Mouse (Mus musculus) kidney, postnatal 36 days (tissue): Measurements from ENCODE around the gene Adprhl1.

Experiments used
- DNase-seq, 2 experiments: peaks; one replicate each; pipeline ENCODE4 v3.0.0; 2021 to 2022; ENCODE audit warnings: mixed read lengths in 2 of 2

The Adprhl1 gene

DNA sequence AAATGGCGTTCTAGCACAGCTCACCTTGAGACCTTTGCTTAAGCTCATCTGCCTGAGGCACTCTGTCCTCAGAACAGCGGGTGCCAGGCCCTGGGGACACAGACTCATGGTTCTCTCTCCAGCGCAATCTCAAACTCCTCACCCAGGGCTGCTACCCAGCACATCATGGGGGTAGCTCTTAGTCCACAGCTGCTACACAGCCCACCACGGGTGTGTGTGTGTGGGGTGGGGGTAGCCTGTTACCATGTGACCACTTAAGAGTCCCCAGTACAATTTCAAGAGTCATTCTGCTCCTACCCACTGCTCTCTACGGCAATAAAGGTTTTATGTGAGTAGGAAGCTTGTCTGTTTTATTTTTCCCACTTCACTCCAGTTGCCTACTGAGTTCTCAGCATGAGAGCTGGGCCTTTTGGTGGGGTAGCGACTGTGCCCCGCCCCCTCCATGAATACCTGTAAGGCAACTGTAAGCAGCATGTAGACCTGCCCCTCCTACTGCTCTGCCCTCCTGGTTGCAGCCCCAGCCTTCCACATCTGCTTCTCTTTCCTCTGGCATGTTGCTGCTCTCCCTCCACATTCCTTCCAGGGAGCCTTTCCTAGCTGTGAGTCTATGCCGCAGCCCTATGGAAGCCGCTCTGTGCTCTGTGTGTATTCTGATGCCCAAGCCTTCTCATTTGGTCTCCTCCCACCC lies 24.9 kb downstream of the Adprhl1 start:
- no peak for DNase-seq

DNA sequence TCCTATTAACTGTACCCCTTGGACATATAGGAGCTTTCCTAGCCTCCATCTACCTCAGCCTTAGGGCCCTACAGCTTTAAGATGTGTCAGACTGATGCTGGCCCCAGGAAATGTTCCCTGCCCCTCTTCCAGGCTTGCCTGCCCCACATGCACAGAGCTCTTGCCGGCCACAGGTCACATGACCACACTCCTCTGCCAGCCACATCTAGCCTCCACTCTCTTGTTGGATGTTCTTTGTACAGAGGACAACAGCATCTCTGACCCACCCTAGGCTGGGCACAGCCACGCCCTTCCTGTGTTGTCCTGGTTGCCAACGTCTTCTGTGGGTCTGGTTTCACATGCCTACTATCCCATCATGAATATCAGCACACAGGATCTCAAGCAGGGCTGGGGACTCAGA lies 26.8 kb downstream of the Adprhl1 start:
- DNase-seq, result no peak

DNA sequence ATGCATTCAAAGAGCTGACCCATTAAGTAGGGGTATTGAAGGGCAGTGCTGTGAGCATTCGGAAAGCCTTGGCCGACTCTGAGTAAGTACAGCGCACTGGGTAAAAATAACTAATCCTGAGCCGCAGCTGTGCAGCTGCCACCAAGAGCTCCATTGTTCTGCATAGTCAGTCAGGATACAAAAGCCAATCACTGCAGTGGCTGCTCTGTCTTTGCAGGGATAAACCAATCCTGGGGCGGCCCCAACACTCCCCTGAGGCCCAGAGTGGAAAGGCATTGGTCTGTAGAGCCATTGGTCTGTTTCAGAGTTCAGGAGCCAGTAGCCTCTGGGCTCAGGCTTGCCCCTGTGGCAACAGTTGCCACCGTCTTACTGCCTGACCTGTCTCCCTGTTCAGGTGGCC lies 27.7 kb downstream of the Adprhl1 start:
- no peak for DNase-seq

DNA sequence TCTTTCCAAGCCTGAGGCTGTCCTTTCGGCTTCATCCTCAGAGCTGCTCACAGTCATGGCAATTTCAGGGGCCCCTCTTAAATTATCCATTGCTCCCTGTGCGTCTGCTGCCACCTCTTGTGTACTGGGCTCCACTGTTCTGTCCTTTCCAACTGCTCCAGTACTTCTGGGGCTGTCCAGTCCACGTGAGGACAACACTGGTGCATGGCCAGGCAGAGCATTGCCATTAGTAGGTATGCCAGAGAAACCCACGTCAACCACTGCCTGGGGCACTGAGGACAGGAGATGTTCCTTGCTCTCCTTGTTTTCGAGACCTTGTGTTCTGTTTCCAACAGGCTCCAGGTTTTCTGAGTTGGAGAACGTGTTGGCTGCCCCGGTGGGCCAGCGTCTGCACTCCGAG lies 29.5 kb downstream of the Adprhl1 start:
- no peak for DNase-seq

DNA sequence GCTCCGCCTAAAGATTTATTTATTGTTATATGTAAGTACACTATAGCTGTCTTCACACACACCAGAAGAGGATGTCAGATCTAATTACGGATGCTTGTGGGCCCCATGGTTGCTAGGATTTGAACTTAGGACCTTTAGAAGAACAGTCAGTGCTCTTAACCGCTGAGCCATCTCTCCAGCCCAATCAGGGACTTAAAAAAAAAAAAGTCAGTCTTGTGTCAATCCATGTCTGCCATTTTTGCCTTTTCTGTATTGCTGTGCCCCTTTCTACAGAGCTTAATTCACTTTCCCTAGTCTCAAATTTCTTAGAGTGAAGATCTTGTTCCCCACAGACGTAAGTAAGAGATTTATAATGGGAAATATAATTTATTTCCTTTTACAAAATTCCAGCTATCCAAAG lies 35.5 kb downstream of the Adprhl1 start:
- no peak for DNase-seq

DNA sequence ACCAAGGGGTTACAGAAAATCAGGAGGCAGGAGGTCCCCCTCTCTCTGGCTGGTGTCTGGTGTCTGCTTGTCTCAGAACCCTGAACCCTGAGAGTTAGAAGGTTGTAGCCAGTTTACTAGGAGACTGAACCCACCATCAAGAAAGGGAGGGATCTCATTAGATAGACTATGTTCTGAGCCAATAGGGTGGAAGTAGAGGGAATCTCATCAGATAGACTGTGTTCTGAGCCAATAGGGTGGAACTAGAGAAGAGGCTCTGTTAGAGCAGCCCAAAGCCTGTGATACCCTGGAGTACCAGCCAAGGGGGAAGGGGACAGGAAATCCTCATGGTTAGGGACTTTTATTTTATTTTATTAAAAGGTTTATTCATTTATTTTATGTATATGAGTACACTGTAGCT lies 36.0 kb downstream of the Adprhl1 start:
- DNase-seq, result no peak

DNA sequence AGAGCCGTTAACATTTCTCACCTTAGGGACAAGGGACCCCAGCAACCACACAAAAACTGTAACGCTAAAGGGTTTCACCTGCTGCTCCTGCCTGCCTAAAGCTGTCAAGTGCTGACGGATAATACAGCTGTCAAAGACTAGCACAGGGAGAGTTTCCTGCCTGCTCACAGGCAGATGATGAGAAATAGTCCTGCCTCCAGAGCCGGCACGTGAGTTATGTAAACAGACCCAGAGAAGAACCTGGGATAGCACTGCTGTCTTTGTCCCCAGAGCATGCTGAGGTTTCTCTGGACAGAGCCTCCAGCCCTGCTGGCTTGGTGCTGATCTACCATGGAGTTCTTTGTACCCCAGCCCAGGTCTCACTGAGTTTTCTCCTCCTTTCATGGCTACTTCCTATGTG lies 36.9 kb downstream of the Adprhl1 start:
- DNase-seq, result no peak

DNA sequence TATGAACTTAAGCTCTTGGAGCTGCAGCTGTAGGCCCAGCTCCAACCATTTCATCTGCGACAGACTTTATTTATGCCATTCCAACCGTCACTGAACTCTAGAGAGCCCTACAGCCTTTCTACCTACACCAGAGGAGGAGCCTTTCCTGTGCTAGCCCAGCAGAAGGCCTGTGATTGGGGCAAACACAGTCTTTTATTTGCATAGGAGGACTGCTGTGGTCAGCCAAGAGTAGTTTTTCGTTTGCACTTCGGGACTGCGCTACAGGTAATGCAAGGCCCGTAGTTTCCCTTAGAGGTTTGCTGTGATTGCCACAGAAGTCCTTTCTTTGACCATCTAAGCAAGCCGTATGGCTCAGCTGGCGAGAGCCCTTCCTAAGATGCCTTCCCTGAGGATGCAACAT lies 37.6 kb downstream of the Adprhl1 start:
- no peak for DNase-seq

DNA sequence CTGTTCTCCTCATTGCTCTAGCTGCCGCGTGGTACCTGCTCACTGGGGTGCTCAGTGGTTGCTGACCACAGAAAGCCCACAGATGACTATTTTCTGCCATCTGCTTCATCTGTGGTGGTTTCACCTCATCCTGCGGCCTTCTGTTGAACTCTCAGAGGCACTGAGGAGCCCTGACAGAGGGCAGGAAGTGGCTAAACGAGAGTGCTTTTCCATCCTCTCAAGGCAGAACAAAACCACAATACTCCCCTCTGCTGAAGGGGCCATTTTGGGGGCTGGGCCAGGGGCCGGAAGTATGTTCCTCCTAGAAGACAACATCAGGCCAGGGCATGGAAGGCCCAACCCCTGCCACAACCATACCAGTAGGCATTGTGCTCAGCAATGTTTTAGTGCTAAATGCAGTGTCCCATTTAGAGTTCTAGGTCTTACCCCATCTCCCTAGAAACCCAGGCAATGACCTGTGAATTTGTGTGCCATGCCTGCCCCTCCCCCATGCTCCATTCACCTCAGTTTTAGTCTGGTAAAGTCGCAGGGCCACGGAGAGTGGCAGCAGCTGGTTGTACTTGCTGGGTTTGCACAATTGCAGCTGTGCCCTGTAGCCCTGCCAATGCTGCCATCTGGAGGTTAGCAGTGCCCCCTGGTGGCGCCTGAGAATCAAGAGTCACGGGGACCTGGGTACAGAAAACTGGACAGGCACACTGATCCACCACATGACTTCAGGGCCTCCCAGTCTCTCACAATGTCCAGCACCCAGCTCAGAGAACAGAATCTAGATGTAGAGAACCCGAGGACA lies 40.3 kb downstream of the Adprhl1 start:
- DNase-seq, result peak; percentile 90 to 96

DNA sequence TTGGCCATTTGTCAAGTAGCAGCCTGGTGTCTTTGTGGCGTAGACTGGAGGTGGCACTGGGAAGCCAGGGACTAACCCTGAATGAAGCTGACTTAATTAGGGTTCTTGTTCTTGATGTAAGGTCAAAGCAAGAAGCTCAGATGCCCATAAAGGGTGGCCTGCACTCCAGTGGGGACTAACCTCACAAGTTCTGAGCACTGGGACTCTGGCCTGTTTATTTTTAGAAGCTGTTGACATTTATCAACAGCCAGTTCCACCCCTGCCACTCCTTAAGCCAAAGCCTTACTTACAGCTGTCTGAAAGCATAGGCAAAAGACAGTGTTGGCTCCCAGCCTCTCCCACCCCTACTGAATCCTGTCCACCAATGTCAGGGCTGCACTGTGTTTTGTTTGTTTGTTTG lies 44.2 kb downstream of the Adprhl1 start:
- no peak for DNase-seq

DNA sequence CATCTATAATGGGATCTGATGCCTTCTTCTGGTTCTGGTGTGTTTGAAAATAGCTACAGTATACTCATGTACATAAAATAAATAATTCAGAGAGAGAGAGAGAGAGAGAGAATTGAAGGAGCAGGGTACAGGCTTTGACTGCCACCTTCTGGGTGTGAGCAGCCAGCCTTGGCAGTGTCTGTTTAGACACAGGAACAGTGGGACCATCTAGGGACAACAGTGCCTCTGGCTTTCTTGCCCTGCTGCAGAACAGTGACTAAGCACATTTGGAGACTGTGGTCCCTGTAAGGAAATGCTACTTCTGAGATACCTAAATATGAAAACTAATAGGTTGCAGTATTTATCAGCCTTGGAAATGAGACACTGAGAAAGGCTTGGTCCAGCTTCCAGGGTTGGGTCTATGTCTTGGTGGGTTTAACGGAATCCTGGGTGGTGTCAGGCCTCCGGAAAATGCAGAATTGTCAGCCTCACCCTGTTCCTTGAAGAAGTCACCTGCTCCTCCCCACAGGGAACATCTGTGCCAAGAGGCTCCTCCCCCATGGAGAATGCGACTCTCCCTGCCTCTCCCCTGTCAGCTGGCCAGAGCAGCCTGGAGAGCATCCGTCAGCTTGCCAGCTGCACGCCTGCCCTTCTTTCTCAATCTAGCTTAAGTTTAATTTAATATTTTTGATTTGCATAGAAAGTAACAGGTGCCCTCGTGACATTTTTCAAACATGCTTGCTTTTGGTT lies 45.2 kb downstream of the Adprhl1 start:
- DNase-seq, result peak; percentile 49 to 56

DNA sequence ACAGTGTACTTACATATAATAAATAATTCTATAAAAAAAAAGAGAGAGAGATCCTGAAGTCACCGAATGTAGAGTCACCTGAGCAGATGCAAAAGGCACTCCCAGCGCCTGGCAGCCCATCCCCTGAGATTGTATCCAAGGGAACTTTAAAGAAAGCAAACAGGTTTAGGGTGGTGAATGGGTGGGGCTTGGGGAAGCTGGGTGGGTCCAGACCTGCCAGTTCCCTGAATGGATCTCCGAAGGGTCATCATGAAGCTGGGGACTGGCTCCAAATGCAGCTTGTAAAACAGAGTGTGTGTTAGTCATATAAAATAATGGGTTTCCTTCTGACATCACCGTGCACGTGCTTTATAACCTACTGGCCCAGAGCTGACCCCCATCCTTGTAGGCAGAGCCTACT lies 47.7 kb downstream of the Adprhl1 start:
- no peak for DNase-seq

DNA sequence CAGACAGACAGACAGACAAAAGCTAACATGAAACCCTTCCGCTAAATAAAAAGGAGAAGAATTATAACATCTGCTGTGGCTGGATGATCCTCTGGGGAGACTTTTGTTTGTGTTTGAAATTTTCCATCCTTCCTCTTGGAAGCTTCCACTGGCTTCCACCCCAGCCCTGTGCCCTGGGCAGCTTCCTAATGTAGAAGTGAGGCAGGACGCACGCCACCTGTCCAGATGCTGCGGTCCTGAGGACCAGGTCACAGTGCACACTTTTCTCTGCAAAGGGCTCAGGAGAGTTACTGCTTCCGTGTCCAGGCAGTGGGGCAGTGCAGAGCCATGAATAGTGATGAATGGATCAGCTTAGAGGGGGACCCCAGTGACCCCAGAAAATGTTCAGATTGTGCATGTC lies 48.7 kb downstream of the Adprhl1 start:
- DNase-seq, result no peak

DNA sequence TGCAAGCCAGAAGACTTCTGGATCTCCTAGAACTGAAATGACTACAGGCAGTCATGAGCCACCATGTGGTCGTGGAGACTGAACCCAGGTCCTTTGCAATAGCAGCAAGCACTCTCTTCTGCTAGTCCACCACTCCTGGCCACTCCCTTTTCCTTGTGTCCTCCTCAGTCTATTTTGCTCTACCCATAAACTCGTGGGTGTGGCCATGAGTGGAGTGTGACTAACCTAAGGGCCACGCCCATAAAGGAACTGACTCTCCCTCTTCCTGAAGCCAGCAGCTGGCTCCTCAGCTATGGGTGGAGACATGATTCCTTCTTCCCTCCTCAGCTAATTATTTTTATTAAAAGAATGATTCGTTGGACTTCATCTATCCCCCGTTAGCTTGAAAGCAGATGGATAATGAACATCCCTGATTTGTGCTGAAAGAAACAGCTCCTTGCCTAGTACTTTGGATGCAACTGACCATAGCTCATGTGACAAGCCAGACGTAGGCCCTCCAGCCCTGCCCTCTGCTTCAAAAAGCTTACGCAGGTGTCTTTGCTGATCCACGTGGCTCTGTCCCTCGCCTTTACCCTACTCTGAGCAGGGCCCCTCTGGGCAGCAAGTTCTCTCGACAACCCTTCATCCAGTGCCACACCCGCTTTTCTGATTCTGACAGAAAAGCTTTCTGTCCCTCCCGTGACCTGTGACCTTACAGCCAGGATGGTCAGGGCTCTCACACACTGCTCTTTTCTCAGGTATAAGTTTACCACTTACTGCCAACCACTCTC lies 49.4 kb downstream of the Adprhl1 start:
- DNase-seq, result peak; percentile 55 to 60

DNA sequence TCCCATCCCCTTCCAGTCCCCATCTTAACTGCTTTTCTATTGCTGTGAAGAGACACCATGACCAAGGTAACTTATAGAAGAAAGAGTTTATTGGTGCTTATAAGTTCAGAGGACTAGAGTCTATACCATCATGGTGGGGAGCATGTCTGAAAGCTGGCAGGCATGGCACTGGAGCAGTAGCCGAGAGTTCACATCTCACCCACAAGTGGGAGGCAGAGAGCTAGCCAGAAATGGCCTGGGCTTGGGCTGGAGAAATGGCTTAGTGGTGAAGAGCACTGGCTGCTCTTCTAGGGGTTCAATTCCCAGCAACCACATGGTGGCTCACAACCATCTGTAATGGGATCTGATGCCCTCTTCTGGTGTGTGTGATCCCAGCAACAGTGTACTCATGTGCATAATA lies 50.5 kb downstream of the Adprhl1 start:
- DNase-seq, result no peak

DNA sequence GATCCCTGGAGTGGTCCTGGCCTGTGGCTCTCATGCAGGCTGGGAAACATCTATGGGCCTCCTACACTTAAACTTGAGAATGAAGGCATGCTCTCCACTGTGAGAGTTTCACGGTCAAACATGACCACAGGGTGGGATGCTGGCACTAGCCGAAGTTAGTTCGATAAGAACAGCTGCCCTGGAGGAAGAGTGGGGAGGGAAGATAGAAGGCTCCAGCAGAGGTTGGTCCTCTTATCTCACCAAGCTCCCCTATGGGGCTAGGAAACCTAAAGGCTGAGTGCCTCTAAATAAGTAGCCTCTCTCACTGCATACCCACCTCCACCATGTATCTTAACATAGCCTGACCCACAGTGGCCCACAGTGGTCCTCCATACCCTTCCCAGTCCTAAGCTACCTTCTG lies 51.2 kb downstream of the Adprhl1 start:
- no peak for DNase-seq

DNA sequence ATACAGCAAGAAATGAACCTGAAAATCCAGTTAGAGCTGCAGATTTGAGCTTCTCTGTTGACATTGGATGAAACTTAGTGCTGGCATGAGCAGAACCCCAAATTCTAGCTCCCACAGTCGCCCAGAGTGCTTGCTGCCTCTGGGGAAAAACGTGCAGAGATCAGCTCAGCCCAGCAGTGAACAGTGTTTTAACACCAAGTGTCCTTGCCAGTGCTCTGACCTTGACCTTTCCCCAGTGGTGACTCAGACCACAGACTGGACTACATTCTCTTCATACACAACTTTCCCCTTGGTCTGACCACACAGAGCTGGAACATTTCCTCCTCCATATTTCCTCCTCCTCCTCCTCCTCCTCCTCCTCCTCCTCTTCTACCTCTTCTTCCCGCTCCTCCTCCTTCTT lies 51.9 kb downstream of the Adprhl1 start:
- DNase-seq, result no peak

DNA sequence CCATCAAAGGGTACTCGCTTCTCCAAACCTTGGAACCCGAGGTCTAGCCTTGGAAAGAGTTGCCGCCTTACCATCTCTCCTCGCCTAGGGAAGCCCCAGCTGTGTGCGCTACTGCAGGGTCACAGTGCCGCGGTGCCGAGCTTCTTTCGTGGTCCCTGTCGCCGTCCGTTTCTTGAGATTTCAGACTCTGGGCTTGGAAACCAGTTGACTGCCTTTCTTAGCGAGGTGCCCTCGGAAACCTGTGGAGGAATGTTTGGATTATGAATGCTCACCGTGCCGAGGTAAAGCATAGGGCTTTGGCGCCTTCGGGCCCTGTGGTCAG lies 53.0 kb downstream of the Adprhl1 start:
- no peak for DNase-seq

DNA sequence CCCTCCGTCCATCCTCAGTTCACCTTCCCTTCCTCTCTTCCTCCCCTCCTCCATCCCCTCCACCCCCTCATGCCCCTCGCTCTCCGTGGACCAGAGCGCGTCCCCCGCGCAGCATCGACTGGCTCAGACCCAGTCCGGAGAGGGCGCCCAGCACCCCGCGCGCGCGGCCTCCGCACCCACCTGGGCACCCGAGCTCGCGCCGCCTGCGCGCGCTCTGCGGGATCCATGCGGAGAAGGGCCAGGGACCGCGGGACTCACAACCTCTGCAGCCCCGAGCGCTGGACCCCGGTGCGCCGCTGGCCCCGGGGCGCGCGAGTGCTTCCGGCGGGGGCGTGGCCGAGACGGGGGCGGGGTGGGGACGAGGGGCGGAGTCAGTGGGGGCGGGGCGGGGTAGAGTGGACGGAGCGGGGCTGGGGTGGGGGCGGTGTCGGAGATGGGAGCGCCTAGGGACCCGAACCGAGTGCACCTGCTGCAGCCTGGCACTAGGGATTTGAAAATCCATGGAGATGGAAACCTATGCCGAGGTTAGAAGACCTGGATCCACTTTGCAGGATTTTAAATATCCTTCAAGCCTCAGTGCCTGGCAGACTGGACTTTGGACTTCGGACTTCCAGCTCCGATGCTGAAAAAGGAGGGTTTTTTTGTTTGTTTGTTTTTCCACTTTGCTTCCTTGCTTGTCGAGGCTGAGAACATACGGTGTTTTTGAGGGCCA lies 53.5 kb downstream of the Adprhl1 start, which contains the start of gene Grtp1:
Gene Grtp1 (minus strand): TSS at position 320 of the 712 bp plus-strand sequence.
- peak; percentile 78 to 85 for DNase-seq

DNA sequence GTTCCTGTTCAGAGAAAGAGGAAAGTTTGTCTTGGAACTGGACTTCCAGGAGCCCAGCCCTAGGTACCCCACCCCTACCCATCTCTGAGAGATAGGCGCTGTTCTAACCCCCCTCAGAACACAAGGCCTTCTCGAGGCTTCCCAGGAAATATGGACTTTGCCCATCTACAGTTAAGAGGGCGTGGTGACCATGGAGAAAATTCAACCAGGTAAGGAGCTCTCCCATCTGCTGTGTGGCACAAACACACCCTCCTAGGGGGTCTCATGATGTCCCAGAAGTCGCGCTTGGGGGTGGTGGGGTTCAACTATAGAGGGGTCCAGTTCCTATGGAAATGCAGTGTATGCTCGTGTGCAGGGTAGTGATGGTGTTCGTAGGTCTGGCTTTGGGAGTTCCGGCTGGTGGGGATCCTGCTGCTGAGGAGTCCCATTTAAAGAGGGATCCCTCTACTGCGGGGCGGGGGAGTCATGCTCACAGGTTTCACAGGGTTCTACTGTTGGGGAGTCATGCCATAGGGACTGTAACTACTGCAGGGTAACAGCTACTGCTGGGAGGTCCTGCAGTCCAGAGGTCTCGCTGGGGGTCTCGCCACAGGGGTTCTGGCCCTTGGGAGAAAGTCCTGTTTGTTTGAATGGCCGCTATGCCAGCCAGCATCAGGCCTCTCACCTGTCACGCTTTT lies 54.4 kb downstream of the Adprhl1 start:
- DNase-seq, result peak; percentile 64 to 77

DNA sequence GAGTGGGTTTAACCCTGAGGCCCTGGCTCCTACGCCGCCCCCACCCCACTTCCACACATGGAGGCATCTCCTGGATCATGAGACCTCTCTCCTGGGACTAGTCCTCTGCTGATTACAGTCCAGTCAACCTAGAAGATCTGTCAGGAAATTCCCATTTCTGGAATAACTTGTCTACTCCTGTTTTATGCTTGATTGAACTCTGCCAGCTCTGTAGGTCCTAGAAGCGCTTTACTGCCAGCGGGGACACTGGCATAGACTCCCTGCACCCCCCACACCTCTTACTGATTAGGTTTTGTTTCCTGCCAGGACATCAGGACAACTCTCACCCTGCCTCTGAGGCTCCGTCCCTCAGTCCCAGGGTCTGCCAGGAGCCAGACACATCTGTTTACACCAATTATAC lies 56.5 kb downstream of the Adprhl1 start:
- DNase-seq, result peak; percentile 33 to 48

DNA sequence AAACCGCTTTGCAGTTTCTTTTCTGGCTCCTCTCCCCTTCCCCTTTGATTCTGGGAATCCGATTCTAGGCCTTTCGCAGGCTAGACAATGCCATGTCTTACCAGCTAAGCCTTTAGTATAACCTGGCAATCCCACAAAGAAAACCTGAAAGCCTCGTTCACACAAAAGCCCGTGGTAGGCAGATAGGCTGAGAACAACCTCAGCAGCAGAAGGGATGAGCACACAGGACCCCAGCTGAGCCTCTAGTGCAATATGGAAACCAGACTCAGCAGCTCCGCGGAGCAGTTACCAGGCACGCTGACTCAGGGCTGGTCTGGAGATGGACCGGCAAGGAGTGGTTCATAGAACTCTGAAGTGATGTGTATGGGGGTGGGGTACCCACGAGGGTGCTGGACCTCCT lies 59.1 kb downstream of the Adprhl1 start:
- peak in 1 of 2 experiments; percentile 33 for DNase-seq
